Mouse (Mus musculus) heart, embryonic 14.5 days (tissue): ENCODE measurements at regions not wholly inside any gene's neighbourhood (a gene's known extent, or its start where the extent isn't known, plus 50 kb on each side); places are given as distances from the start of the nearest gene placed in this dataset.

Experiments used
- ATAC-seq: fragments of 200-750 bp; cut with Nextera tagmentation; 2 replicates; pipeline ENCODE4 v1.8.0; 2017; ENCODE audit warnings: low read depth, moderate TSS enrichment; ENCODE audit not compliant: insufficient number of reproducible peaks, insufficient read depth, low FRiP score
- H3K27ac ChIP-seq, 2 experiments: fragments of 200-500 bp in 1 of 2; fragments of 300-500 bp in 1 of 2; sonication (generic) in 1 of 2; replicated peaks in 1 of 2; 2 replicates each; pipeline ENCODE4 v1.5.1; 2012 to 2014; ENCODE audit warnings: low read depth in 2 of 2, low read length in 2 of 2, control low read depth in 1 of 2, mild to moderate bottlenecking in 1 of 2, mixed read lengths in 1 of 2; ENCODE audit not compliant: control insufficient read depth in 1 of 2, insufficient read depth in 1 of 2
- H3K27me3 ChIP-seq: fragments of 300-500 bp; sonication (generic); 2 replicates; pipeline ENCODE4 v1.6.1; 2014; ENCODE audit warnings: mild to moderate bottlenecking, low read length, control low read depth; ENCODE audit not compliant: control insufficient read depth, insufficient read depth
- H3K36me3 ChIP-seq: fragments of 300-500 bp; sonication (generic); 2 replicates; pipeline ENCODE4 v1.6.1; 2014; ENCODE audit warnings: mild to moderate bottlenecking, control low read depth, low read length, mixed read lengths; ENCODE audit not compliant: control insufficient read depth, insufficient read depth
- H3K4me1 ChIP-seq, 2 experiments: fragments of 200-500 bp in 1 of 2; fragments of 300-500 bp in 1 of 2; sonication (generic) in 1 of 2; 2 replicates each; pipeline ENCODE4 v1.6.1; 2012 to 2014; ENCODE audit warnings: low read length in 2 of 2, control low read depth in 1 of 2, mixed read lengths in 1 of 2; ENCODE audit not compliant: control insufficient read depth in 2 of 2, insufficient read depth in 2 of 2
- H3K4me2 ChIP-seq: fragments of 300-500 bp; sonication (generic); 2 replicates; pipeline ENCODE4 v1.6.1; 2014; ENCODE audit warnings: mild to moderate bottlenecking, low read length
- H3K4me3 ChIP-seq, 2 experiments: fragments of 200-500 bp in 1 of 2; fragments of 300-500 bp in 1 of 2; sonication (generic) in 1 of 2; 2 replicates each; pipeline ENCODE4 v1.5.1; 2012 to 2014; ENCODE audit warnings: low read length in 2 of 2, mild to moderate bottlenecking in 2 of 2, control low read depth in 1 of 2, low read depth in 1 of 2, moderate library complexity in 1 of 2; ENCODE audit not compliant: control insufficient read depth in 1 of 2, insufficient read depth in 1 of 2
- H3K9ac ChIP-seq: fragments of 300-500 bp; sonication (generic); 2 replicates; pipeline ENCODE4 v1.6.1; 2014; ENCODE audit warnings: mild to moderate bottlenecking, low read length
- H3K9me3 ChIP-seq: fragments of 300-500 bp; sonication (generic); 2 replicates; pipeline ENCODE4 v1.6.1; 2016; ENCODE audit warnings: low read length, control low read depth; ENCODE audit not compliant: control insufficient read depth
- WGBS: fragments of 180-500 bp; shearing (Covaris S2); extraction: QIAGEN DNeasy Blood & Tissue Kit; methylation state at CpG from one replicate; pipeline ENCODE4 v1.1.7; 2014; 5-methylcytosine and 5-hydroxymethylcytosine counted together

GRCm38 (mm10) chr4:32164081-32164641 is 74.4 kb upstream of the Bach2 start:
- no peak overlapping the region for H3K9ac ChIP-seq
- H3K4me3 ChIP-seq = no peak overlapping the region
- 85% methylated on average over 11 of the region's 11 CpGs for WGBS
- H3K4me1 ChIP-seq = peaks cover 7 to 14% of the 10 kb centered on the region in 2 experiments
- no peaks in the 10 kb centered on the region for H3K9me3 ChIP-seq
- ATAC-seq = no peak
- no peak overlapping the region for H3K4me2 ChIP-seq
- H3K36me3 ChIP-seq = no peaks in the 10 kb centered on the region
- H3K27me3 ChIP-seq = 0 out of 2 replicates have a peak, but pooled peaks cover 3% of the 10 kb centered on the region
- H3K27ac ChIP-seq = no peak overlapping the region

- Histone ChIP-seq H3K4me3 (no peak overlapping the region), H3K27me3 (0 out of 2 replicates have a peak, but pooled peaks cover 3% of the 10 kb centered on the region), H3K9ac (no peak overlapping the region), H3K9me3 (no peaks in the 10 kb centered on the region), H3K4me2 (no peak overlapping the region), H3K27ac (no peak overlapping the region), H3K36me3 (no peaks in the 10 kb centered on the region), H3K4me1 (peaks cover 8 to 17% of the 10 kb centered on the region in 2 experiments)
- 82% methylated on average over 11 of the region's 11 CpGs for WGBS
- ATAC-seq = no peak
These were observed 73.8 kb upstream of the Bach2 start for GRCm38 (mm10) chr4:32164736-32165241.

GRCm38 (mm10) chr4:32165918-32166528 is 72.6 kb upstream of the Bach2 start:
- no peak overlapping the region for H3K4me3 ChIP-seq
- peaks cover 17 to 30% of the 10 kb centered on the region in 2 experiments for H3K4me1 ChIP-seq
- 67% methylated on average over 12 of the region's 12 CpGs for WGBS
- H3K9me3 ChIP-seq = no peaks in the 10 kb centered on the region
- ATAC-seq = no peak
- 0 out of 2 replicates have a peak, but pooled peaks cover 3% of the 10 kb centered on the region for H3K27me3 ChIP-seq
- H3K4me2 ChIP-seq = no peak overlapping the region
- no peak overlapping the region for H3K27ac ChIP-seq
- H3K9ac ChIP-seq = no peak overlapping the region
- H3K36me3 ChIP-seq = no peaks in the 10 kb centered on the region

DNA sequence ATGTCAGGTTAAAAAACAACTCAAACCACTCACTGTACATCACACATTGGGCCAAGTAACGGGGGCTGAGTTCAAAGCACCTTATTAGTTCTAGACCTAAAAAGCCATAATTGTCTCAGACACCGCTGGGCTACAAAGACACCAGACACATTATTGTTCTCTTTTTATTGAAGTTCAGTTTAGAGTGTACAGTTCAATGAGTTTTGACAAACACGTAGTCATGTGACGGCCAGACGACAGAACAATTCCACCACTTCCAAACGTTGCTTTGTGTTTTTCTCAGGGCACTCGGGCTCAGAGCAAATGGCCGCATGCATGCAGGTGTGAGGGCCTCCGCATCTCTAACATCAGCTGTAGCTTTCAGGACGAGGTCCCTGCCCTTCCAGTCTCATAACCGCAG is 71.5 kb upstream of the Bach2 start:
- no peak overlapping the region for H3K27ac ChIP-seq
- ATAC-seq = no peak
- H3K4me2 ChIP-seq = no peak overlapping the region
- H3K4me3 ChIP-seq = no peak overlapping the region
- WGBS = 88% methylated on average over 11 of the region's 11 CpGs
- 0 out of 2 replicates have a peak, but pooled peaks cover 3% of the 10 kb centered on the region for H3K27me3 ChIP-seq
- no peaks in the 10 kb centered on the region for H3K36me3 ChIP-seq
- peaks cover 13 to 27% of the 10 kb centered on the region in 2 experiments for H3K4me1 ChIP-seq
- no peaks in the 10 kb centered on the region for H3K9me3 ChIP-seq
- no peak overlapping the region for H3K9ac ChIP-seq

GRCm38 (mm10) chr4:32170106-32170459 is 68.5 kb upstream of the Bach2 start:
- H3K27me3 ChIP-seq = 0 out of 2 replicates have a peak, but pooled peaks cover 2% of the 10 kb centered on the region
- no peak overlapping the region for H3K4me3 ChIP-seq
- ATAC-seq = no peak; the same call in 1 of the 2 replicates
- H3K27ac ChIP-seq = peak overlapping the region; percentile 36 to 55
- WGBS = 12% methylated on average over 4 of the region's 4 CpGs
- no peaks in the 10 kb centered on the region for H3K36me3 ChIP-seq
- no peaks in the 10 kb centered on the region for H3K9me3 ChIP-seq
- H3K4me1 ChIP-seq = peaks cover 14 to 20% of the 10 kb centered on the region in 2 experiments
- no peak overlapping the region for H3K9ac ChIP-seq
- peak overlapping the region; percentile 34; the same call in 1 of the 2 replicates for H3K4me2 ChIP-seq

GRCm38 (mm10) chr4:32170460-32171192 is 68.0 kb upstream of the Bach2 start:
- no peak overlapping the region for H3K9ac ChIP-seq
- no peaks in the 10 kb centered on the region for H3K36me3 ChIP-seq
- H3K4me1 ChIP-seq = peaks cover 17 to 24% of the 10 kb centered on the region in 2 experiments
- H3K4me3 ChIP-seq = no peak overlapping the region
- peak overlapping the region; percentile 34 for H3K4me2 ChIP-seq
- peak overlapping the region; percentile 49 to 55 for H3K27ac ChIP-seq
- no peaks in the 10 kb centered on the region for H3K27me3 ChIP-seq
- no peak; the same call in 1 of the 2 replicates for ATAC-seq
- 21% methylated on average over 15 of the region's 15 CpGs for WGBS
- no peaks in the 10 kb centered on the region for H3K9me3 ChIP-seq

DNA sequence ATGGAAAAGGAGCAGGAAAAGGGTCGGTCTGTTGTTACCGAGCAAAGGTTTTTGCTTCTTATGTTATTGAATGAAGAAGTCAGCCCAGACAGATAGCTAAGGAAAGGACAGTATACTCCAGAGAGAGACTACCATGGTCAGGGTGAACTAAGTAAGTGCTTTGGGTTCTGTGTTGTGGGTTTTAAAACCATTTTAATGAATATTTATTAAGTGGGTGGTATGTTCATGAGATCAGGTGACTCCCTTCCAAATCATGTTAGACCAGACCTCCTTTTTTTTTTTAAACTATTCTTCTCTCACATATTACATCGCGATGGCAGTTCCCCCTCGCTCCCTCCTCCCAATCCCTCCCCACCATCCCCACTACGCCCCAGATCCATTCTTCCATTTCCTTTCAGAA is 67.3 kb upstream of the Bach2 start:
- Histone ChIP-seq H3K36me3 (no peaks in the 10 kb centered on the region), H3K4me2 (no peak overlapping the region), H3K9me3 (no peaks in the 10 kb centered on the region), H3K9ac (no peak overlapping the region), H3K27me3 (no peaks in the 10 kb centered on the region), H3K4me3 (no peak overlapping the region), H3K27ac (no peak overlapping the region), H3K4me1 (peaks cover 17 to 24% of the 10 kb centered on the region in 2 experiments)
- ATAC-seq = no peak
- 96% methylated on average over 6 of the region's 6 CpGs for WGBS
